Mouse (Mus musculus) intestine, postnatal 0 days (tissue): ENCODE measurements around the gene Fosb. TPM values are rescaled to one million over a fixed set of nuclear protein-coding genes. Genes with fewer than 3 reads are reported as not detected.
A peak's percentile ranks its signal among the peaks of the same experiment; 100 is the strongest.

Experiments used
- ATAC-seq: fragments of 200-750 bp; cut with Nextera tagmentation; 2 replicates; pipeline ENCODE4 v1.8.0; 2017; ENCODE audit warnings: mild to moderate bottlenecking, moderate TSS enrichment, moderate library complexity
- H3K27ac ChIP-seq: fragments of 300-500 bp; sonication (generic); 2 replicates; pipeline ENCODE4 v1.5.1; 2014; ENCODE audit warnings: mild to moderate bottlenecking, low read depth, low read length, moderate library complexity
- H3K27me3 ChIP-seq: fragments of 300-500 bp; sonication (generic); replicated peaks from 2 replicates; pipeline ENCODE4 v1.6.1; 2014; ENCODE audit warnings: low read length, mixed read lengths; ENCODE audit not compliant: control insufficient read depth, insufficient read depth
- H3K36me3 ChIP-seq: fragments of 300-500 bp; sonication (generic); 2 replicates; pipeline ENCODE4 v1.6.1; 2014; ENCODE audit warnings: mild to moderate bottlenecking, moderate library complexity; ENCODE audit not compliant: control insufficient read depth, insufficient read depth
- H3K4me1 ChIP-seq: fragments of 300-500 bp; sonication (generic); replicated peaks from 2 replicates; pipeline ENCODE4 v1.6.1; 2014; ENCODE audit warnings: antibody characterized with exemption, low read length, mixed read lengths; ENCODE audit not compliant: control insufficient read depth, insufficient read depth
- H3K4me2 ChIP-seq: fragments of 300-500 bp; sonication (generic); replicated peaks from 2 replicates; pipeline ENCODE4 v1.6.1; 2014; ENCODE audit warnings: low read depth, mild to moderate bottlenecking, moderate library complexity
- H3K4me3 ChIP-seq: fragments of 300-500 bp; sonication (generic); 2 replicates; pipeline ENCODE4 v1.5.1; 2014; ENCODE audit warnings: low read depth, low read length
- H3K9ac ChIP-seq: fragments of 300-500 bp; sonication (generic); 2 replicates; pipeline ENCODE4 v1.6.1; 2014; ENCODE audit warnings: mild to moderate bottlenecking, low read depth, low read length
- H3K9me3 ChIP-seq: fragments of 300-500 bp; sonication (generic); 2 replicates; pipeline ENCODE4 v1.6.1; 2016; ENCODE audit warnings: mixed run types; ENCODE audit not compliant: control insufficient read depth
- CTCF ChIP-seq: sonication (generic); IDR thresholded peaks from 2 replicates; pipeline ENCODE4 v1.5.1; 2016; ENCODE audit warnings: low read depth, mild to moderate bottlenecking, control low read depth, antibody characterized with exemption, moderate library complexity
- WGBS: fragments of 180-500 bp; shearing (Covaris S2); extraction: QIAGEN DNeasy Blood & Tissue Kit; methylation state at CpG from one replicate; pipeline ENCODE4 v1.1.7; 2014; 5-methylcytosine and 5-hydroxymethylcytosine counted together
- polyA plus RNA-seq: library from polyadenylated mRNA; unstranded; fragments of >200 nt; fragmentation: Nextera tagmentation; extraction: Ambion mirVana; gene quantifications from 2 replicates; pipeline ENCODE4 v1.2.1, GENCODE M21; 2015

The Fosb gene
- polyA plus RNA-seq, 1 experiment from 2014 or later = 0.12 TPM

GRCm38 (mm10) chr7:19265928-19266822 lies 43.7 kb downstream of the Fosb start:
- H3K9ac ChIP-seq = peak overlapping the region; percentile 34; the same call in 1 of the 2 replicates
- no peak overlapping the region for H3K4me3 ChIP-seq

DNA sequence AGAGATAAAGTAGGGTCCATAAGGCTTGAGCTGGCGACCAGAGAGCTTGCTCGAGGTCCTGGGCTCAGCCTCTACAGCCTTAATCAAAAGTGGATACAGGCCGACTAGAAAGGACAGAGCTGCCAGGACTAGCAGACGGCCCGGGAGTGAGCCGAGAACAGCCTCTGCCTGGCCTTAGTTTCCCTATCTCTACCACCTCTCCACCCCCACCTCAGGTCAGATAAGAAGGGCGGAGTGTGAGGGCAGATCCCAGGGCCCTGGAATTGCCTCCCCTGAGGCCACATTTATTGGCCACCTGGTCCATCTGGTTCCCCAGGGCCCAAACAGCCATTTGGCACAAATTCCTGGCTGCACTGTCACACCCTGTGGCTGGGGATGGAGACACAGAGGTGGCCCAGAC lies 44.7 kb downstream of the Fosb start:
- Histone ChIP-seq H3K27ac (peak overlapping the region; percentile 79; the same call in 1 of the 2 replicates), H3K36me3 (peaks cover 57% of the 10 kb centered on the region), H3K27me3 (no peaks in the 10 kb centered on the region), H3K4me2 (peak overlapping the region; percentile 52), H3K9ac (no peak overlapping the region), H3K4me3 (no peak overlapping the region), H3K4me1 (0 out of 2 replicates have a peak, but pooled peaks cover 13% of the 10 kb centered on the region), H3K9me3 (no peaks in the 10 kb centered on the region)
- no peak for ATAC-seq
- no peak for TF ChIP-seq CTCF
- 26% methylated on average over 7 of the region's 7 CpGs for WGBS

More at GRCm38 (mm10) chr7:19265928-19266822, 43.7 kb downstream of the Fosb start:
- WGBS = 38% methylated on average over 10 of the region's 10 CpGs
- Histone ChIP-seq H3K36me3 (peaks cover 47% of the 10 kb centered on the region), H3K4me2 (peak overlapping the region; percentile 52), H3K9me3 (no peaks in the 10 kb centered on the region), H3K4me1 (0 out of 2 replicates have a peak, but pooled peaks cover 13% of the 10 kb centered on the region), H3K27me3 (no peaks in the 10 kb centered on the region), H3K27ac (peak overlapping the region; percentile 79)
- peak; percentile 81 for ATAC-seq
- TF ChIP-seq CTCF = no peak

- 67% methylated on average over 3 of the region's 3 CpGs for WGBS
- peaks cover 85% of the 10 kb centered on the region for H3K36me3 ChIP-seq
- H3K27ac ChIP-seq = no peak overlapping the region; the same call in 1 of the 2 replicates
Observed at GRCm38 (mm10) chr7:19258336-19258735, 51.5 kb downstream of the Fosb start.

DNA sequence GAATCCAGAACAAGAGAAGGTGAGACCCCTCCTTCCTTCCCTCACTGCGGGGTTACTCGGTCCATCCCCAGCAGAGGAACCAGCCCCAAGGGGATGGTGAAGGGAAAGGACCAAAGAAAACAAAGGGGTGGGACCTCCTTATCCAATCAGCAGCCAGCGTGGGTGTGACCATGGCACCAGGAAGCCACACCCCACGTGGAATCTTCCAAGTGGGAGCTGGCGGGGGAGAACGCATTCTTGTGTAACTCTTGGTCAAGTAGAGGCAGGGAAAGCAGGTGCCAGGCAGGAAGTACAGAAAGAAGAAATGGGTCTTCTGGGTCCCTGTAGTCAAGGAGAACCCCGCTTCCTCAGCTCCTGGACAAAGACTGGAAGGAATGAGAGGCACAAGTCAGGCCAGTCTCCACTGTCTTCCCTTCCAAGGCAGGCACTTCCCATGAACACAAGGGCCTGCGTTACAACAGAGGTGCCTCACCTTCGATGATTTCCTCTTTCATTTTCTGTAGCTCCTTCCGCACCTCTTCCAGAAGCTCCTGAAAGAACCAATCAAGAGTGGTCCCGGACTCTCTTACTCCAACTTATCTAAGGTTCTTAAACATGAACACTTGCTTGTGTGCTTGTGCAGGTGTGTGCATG lies 52.3 kb downstream of the Fosb start:
- Histone ChIP-seq H3K4me2 (peak overlapping the region; percentile 21; the same call in 1 of the 2 replicates), H3K4me1 (peaks cover 4% of the 10 kb centered on the region; the same call in 1 of the 2 replicates), H3K4me3 (no peak overlapping the region), H3K27ac (peak overlapping the region; percentile 42), H3K36me3 (peaks cover 77% of the 10 kb centered on the region), H3K9me3 (no peaks in the 10 kb centered on the region), H3K27me3 (no peaks in the 10 kb centered on the region), H3K9ac (no peak overlapping the region)
- 32% methylated on average over 11 of the region's 11 CpGs for WGBS
- no peak for TF ChIP-seq CTCF
- ATAC-seq = peak; percentile 84

More at GRCm38 (mm10) chr7:19258336-19258735, 51.5 kb downstream of the Fosb start:
- no peaks in the 10 kb centered on the region for H3K27me3 ChIP-seq
- H3K4me1 ChIP-seq = peaks cover 4% of the 10 kb centered on the region; the same call in 1 of the 2 replicates
- peak overlapping the region; percentile 21; the same call in 1 of the 2 replicates for H3K4me2 ChIP-seq
- ATAC-seq = no peak
- no peak for TF ChIP-seq CTCF
- H3K4me3 ChIP-seq = no peak overlapping the region
- no peaks in the 10 kb centered on the region for H3K9me3 ChIP-seq
- H3K9ac ChIP-seq = no peak overlapping the region

GRCm38 (mm10) chr7:19256567-19256966 lies 53.3 kb downstream of the Fosb start:
- Histone ChIP-seq H3K27ac (no peak overlapping the region), H3K27me3 (no peaks in the 10 kb centered on the region), H3K9ac (no peak overlapping the region), H3K4me3 (no peak overlapping the region), H3K4me2 (no peak overlapping the region), H3K4me1 (peaks cover 4% of the 10 kb centered on the region; the same call in 1 of the 2 replicates), H3K9me3 (no peaks in the 10 kb centered on the region), H3K36me3 (peaks cover 67% of the 10 kb centered on the region)
- 73% methylated on average over 7 of the region's 7 CpGs for WGBS
- no peak for TF ChIP-seq CTCF
- ATAC-seq = no peak

- no peak for TF ChIP-seq CTCF
- Histone ChIP-seq H3K9me3 (no peaks in the 10 kb centered on the region), H3K4me1 (peaks cover 4% of the 10 kb centered on the region; the same call in 1 of the 2 replicates), H3K36me3 (peaks cover 56% of the 10 kb centered on the region), H3K27ac (no peak overlapping the region), H3K4me3 (no peak overlapping the region), H3K9ac (no peak overlapping the region), H3K4me2 (no peak overlapping the region), H3K27me3 (no peaks in the 10 kb centered on the region)
- WGBS = 84% methylated on average over 17 of the region's 17 CpGs
- no peak for ATAC-seq
Observed at GRCm38 (mm10) chr7:19255395-19255794, 54.5 kb downstream of the Fosb start.
